Mouse (Mus musculus) layer of hippocampus, adult 11-12 months (tissue): Measurements from ENCODE around the gene Gm49361.
A peak's percentile ranks its signal among the peaks of the same experiment; 100 is the strongest.
"Not testable (repeated sequence)": the region's sequence is repeated elsewhere in the genome, so short reads cannot be mapped to it uniquely, and the experiment has no call there.

Experiments used
- DNase-seq: peaks from one replicate; pipeline ENCODE4 v3.0.0; 2022; ENCODE audit warnings: low spot score

Gm49361 gene

GRCm38 (mm10) chr14:57688066-57688465 is 57.8 kb downstream of the Gm49361 start:
- not testable (repeated sequence) for DNase-seq

DNA sequence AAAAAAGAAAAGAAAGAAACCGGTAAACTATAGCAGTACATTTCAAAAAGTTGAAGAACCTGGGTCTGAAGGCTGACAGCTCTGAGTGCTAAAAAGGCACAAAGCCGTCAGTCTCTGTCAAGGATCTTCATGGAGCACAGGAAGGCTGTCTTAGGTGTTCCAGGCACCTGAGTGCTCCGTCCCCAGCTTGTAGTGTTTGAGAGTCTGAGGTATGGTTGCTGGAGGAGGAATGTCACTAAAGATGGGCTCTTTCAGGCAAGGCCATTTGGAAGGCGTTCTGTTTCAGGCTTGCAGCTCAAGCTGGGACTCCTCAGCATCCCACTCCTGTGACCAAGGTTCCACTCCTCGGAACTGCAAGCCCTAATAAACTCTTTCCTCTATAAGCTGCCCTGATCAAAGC is 58.5 kb downstream of the Gm49361 start:
- DNase-seq: no peak

GRCm38 (mm10) chr14:57686647-57687046 is 59.3 kb downstream of the Gm49361 start:
- DNase-seq: no peak

GRCm38 (mm10) chr14:57684579-57684978 is 61.3 kb downstream of the Gm49361 start:
- peak; percentile 59 for DNase-seq

DNA sequence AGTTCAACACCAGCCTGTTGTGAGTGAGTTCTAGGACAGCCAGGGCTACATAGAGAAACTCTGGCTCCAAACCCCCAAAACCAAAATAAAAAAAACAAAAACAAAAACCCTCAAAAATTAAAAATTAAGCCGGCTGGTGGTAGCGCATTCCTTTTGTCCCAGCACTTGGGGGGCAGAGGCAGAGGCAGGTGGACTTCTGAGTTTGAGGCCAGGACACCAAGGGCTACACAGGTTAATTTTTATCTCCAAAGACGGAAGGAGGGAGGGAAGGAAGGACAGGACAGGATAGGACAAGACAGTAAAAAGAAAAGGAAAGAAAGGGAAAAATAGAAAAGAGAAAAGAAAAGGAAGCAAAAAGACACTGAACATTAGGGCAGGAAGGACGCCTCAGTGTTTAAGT is 63.2 kb downstream of the Gm49361 start:
- no peak for DNase-seq

DNA sequence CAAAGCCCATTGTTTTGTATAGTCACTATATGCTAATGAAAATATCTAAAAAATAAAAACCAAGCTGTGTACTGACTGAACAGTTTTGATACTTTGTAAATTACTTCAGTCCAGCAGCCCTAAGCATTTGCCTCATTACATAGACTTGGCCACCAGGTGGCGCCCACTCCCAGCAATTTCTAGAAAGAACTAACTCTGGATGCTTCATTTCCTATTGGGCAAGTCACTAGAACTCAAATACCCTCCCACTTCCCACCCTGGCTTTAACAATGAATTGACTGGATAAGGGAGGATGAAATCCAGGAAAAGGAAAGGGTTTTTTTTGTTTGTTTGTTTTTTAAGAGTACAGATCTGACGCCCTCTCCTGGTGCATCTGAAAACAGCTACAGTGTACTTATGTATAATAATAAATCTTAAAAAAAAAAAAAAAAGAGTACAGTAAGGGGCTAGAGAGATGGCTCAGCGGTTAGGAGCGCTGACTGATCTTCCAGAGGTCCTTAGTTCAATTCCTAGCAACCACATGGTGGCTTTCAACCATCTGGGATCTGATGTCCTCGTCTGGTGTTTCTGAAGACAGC is 65.9 kb downstream of the Gm49361 start:
- DNase-seq: peak; percentile 84

- no peak for DNase-seq
Measured at GRCm38 (mm10) chr14:57679523-57679922, 66.4 kb downstream of the Gm49361 start.

- no peak for DNase-seq
Measured at GRCm38 (mm10) chr14:57675481-57675880, 70.4 kb downstream of the Gm49361 start.

DNA sequence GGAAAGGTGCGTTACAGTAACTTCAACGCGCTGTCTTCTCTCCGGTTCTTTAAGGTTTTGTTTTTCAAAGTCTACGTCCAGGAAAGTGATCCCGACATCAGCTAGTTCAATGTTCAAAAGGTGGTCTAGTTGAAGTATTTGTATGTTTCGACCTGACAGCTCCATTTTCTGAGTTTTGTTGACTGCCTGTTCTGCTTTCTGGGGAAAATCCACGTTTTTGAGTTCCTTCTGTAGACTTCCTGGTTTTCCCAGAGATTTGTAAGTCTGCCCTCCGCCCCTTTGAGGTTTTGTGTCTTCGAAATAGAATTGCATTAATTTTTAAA is 80.3 kb downstream of the Gm49361 start:
- DNase-seq: no peak

DNA sequence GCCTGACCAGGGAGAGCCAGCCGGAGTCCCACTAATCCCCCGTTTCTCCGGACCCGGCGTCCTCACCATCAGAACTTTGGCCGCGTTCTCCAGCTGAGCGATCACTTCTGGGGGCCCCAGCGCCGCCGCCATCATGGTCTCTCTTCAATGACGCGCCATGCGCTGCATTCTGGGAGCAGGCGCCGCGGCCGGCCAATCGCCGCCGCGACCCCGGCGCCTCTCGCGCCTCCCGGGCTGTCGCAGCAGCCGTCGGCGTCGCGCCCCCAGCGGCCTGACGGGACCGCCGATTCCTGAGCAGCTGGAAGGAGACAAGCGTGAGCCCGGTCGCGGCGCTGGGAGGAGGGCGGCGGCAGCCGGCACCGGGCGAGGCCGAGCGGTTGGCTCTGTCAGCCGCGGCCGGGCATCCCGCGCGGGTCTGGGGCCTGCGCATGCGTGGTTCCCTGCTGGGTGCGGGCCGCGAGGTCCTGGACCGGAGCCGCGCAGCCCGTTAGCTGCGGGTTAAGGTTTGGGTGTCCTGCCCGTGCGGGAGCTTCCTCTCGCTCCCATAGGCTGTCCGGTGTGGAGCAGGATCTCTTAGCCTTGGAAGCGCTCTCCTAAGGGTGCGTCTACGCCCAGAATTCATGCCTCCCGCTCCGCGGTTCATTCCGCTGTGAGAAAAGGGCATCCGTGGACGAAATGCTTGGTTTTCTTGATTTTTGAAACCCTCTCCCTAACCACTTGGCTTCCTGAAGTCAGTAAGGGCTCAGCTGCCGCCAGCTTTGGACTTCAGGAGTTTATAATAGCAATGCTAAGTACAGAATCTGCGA is 80.9 kb downstream of the Gm49361 start, which contains the start of gene Xpo4:
Gene Xpo4, minus strand, starts transcription at position 609 of the 806 bp plus-strand sequence.
- DNase-seq: peak; percentile 83

GRCm38 (mm10) chr14:57664311-57664821 is 81.5 kb downstream of the Gm49361 start:
- DNase-seq: no peak

- DNase-seq: no peak
Measured at GRCm38 (mm10) chr14:57663630-57664029, 82.3 kb downstream of the Gm49361 start.

DNA sequence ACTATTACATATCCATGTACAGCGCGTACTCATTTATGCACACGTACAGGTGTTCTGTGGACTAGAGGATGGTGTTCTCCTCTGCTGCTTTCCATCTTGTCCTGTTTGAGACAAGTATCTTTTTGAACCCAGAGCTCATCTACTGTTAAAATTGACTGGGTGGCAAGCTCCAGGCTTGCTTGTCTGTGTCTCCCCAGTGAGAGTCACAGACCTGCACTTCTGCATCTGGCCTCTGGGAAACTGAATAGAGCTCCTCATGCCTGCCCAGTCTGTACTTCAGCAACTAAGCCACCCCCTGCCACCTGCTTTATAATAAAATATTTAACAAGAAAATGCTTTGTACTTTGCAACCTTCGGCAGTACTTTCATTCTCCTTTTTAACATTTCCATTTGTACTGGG is 87.6 kb downstream of the Gm49361 start:
- DNase-seq: no peak

DNA sequence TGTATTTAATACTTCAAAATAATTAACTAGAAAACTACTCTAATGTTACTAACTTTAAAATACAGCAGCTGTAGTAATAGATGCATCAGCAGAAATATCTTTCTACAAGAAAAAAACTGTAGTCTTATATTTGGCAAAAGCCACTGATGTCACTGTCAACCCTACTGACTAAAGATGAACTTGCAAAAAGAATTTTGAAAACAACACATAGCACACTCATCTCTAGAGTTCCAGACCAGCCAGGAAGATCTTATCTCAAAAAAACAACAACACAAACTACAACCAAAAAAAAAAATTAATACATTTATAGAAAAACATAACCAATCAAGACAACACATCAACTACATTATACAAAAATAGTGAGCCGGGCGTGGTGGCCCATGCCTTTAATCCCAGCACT is 88.4 kb downstream of the Gm49361 start:
- no peak for DNase-seq

GRCm38 (mm10) chr14:57656519-57656918 is 89.4 kb downstream of the Gm49361 start:
- DNase-seq: not testable (repeated sequence)

DNA sequence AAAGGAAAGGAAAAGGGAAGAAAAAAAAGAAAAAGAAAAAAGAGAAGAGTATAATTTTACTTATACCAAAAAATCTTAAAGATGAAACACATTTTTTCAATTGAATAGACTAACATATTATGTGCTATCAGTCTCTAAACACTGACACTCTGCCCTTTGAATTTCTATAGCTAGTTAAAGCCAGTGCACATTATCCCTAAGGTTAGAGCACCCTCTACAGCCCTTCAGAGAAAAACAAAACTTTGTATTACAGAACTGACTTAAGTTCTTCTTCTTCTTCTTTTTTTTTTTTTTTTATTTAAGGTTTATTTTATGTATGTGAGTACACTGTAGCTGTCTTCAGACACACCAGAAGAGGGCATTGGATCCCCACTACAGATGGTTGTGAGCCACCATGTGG is 96.4 kb downstream of the Gm49361 start:
- DNase-seq: no peak

- no peak for DNase-seq
Measured at GRCm38 (mm10) chr14:57646155-57646554, 99.7 kb downstream of the Gm49361 start.

GRCm38 (mm10) chr14:57639153-57639552 is 106.8 kb downstream of the Gm49361 start:
- no peak for DNase-seq

DNA sequence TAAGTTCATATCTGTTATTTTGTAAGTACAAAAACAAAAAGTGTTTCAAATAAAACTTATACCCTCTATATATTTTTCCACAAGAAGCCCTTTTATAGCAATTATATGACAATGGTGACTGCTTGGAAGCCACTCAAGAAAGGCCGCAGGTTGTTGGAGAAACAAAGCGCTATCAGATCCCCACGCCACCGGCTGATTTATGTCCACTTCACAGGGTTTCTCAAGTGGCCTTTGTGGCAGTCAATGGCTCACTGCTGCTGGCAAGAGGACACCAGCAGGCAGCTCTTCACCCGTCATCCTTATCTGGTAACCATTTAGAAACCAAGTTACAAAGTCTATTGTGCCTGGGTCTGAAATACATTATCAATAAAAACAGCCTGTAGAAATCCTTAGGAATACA is 111.8 kb downstream of the Gm49361 start:
- no peak for DNase-seq

GRCm38 (mm10) chr14:57629595-57629994 is 116.3 kb downstream of the Gm49361 start:
- no peak for DNase-seq

GRCm38 (mm10) chr14:57622934-57623333 is 123.0 kb downstream of the Gm49361 start:
- DNase-seq: no peak

DNA sequence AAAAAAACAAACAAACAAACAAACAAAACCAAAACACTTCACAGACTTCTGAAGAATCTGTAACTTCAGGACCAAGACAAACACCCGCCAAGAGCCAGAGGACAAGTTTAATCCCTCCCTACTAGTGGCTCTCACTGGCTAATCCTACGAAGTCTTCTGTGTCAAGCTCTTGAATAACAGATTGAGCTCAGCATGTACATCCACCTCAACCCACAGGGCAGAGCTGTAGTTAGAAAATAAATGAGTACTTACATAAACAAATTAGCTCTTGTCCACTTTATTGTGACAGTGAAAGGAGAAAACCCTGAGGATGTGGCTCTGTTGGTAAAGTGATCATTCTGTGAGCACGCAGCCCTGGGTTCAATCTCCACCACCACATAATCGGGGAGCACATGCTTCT is 124.2 kb downstream of the Gm49361 start:
- no peak for DNase-seq

- no peak for DNase-seq
Measured at GRCm38 (mm10) chr14:57620598-57621236, 125.2 kb downstream of the Gm49361 start.
